Mouse (Mus musculus): ENCODE results near the gene Spz1.
A peak's percentile ranks its signal among the peaks of the same experiment; 100 is the strongest.

The Spz1 gene

DNA sequence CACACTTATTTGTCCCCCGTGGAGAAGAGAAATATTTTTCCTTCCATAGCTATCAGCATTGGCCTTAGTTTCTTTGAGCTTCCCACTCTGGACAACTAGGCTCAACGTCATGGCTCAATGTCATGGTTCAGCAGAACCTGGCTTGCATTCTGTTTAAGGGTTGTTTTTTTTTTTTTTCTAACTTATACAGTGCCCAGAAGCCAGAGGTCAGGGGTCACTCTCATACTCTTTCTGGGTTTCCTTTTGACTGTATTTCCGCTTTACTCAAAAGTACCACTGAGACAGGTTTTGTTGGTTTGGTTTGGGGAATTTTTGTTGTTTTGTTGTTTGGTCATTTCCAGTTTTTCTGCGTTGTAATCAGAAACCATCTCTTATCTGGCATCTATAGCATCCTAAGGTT is 2.2 kb upstream of the Spz1 start:
- no peak for DNase-seq

DNA sequence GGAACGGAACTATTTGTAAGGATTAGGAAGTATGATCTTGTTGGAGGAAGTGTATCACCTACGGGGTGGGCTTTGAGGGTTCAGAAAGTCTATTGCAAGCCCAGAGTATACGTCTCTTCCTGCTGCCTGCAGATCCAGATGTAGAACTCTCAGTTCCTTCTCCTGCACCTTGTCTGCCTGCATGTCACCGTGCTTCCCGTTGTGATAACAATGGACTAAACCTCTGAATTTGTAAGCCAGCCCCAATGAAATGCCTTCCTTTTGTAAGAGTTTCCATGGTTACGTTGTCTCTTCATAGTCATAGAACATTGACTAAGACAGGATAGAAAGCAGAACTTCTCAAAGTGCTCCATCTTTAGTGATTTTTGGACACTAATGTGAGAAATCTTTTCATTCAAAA is 716 bp upstream of the Spz1 start:
- DNase-seq: no peak

DNA sequence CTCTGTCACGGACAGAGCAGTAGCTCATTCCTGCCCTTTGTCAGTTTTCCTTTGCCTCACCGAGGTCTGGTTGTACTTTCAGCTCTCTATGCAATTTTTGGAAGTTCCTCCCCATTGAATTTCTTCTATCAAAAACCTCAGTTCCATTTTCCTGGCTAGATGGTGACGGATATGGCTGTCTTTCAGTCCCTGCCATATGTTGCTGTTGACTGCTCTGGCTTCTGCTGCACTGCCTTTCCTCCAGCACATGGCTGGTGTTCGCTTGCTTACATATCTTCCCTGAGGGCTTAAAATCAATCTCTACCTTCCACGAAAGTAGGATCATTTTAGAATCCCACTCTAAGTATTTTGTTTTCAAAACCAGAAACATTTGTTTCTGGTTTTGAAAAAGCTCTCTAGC is 16.5 kb downstream of the Spz1 start:
- no peak for DNase-seq

DNA sequence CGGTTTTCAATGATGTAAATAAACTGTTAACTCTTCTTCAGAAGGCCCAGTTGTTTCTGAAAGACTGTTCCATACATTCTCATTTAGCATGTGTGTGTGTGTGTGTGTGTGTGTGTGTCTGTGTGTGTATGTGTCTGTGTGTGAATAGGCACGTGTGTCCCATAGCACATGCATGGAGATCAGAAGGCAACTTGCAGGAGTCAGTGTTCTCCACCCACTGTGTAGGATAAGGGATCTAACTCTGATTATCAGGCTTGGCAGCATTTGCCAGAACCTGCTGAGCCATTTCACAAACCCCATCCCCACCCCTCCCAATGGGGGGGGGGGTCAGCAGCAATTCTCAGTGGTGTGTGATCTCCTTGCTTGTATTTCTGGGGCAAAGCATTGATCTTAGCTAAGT is 18.7 kb downstream of the Spz1 start:
- no peak for DNase-seq

DNA sequence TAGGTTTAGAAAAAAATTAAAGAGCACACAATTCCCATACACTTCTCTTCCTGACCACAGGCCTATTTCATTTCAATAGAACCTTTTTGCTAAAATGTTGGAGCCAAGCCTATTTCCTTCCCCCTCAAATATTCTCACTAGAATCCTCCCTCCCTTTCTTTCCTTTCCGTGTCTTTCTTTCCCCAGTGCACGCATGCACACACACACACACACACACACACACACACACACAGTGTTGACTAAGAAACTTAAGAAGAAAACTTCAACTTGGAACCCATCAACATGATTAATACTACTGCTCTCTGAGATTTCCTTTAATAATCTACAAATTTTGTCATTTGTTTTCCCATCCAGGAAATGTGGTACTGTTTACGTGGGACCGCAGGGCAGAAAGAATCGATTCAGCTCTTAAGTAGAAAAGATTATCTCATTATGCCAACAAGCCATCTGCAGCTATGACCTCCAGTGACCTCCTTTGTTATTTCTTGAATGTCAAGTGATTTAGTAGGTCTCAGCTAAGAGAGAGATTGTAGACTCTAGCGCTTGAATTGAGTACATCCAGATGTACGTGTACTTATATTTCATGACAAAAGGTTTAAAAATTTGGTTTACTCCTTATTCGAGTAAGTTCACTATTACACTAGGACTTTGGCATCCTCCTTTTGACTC is 19.4 kb downstream of the Spz1 start:
- DNase-seq: peak; percentile 26 to 28

DNA sequence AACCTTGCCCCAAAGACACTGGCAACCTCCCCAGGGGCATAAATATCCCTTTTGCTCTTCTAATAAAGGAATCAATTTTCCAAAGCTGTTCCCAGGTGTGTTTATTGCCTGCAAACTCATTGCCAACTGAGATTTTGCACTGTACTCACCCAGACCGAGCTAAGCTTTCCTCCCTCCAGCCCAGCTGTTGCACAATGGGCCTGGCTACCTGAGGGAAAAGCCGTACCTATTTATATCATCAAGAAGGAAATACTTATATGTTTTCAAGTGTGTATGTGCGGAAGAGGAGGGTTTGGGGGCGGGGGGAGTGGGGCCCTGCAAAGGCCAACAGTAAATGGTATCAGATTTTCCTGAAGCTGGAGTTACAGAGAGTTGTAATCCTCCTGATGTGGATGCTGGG is 28.9 kb downstream of the Spz1 start:
- no peak for DNase-seq

DNA sequence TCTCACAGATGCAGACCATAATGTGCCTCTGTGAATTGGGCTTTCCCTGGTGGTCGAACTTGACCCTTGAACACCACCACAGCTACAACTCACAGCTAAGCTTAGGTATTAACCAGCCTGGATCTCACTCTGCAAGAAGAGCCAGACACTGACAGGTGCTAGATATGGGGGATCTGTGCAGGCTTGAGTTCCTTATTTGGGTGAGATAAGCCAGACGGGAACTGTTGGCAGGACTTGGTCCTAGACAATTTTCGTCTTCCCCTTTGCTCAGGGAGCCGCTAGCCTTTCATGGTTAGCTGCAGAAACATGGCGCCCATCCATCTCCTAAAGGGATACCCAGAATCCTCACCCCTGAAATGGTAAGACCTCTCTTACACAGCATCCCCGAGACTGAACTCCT is 35.0 kb downstream of the Spz1 start:
- no peak for DNase-seq

DNA sequence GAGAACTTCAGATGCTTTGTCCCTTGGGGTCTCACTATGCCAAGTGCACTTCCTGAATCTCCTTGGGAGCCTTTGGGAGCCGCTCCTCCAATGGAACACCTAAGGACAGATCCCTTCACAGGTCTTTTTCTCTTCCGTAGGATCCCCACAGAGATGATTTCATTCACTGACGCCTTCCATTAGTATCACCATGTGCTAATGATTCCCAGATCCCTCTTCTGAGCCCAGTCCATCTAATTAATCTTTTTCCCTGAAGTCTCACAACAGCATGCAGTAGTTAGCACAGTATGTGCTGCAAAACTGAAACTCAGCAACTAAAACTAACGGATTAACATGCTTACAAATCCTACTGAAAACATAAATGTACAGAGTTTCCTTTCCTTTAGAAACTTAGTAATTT is 36.8 kb downstream of the Spz1 start:
- no peak for DNase-seq

DNA sequence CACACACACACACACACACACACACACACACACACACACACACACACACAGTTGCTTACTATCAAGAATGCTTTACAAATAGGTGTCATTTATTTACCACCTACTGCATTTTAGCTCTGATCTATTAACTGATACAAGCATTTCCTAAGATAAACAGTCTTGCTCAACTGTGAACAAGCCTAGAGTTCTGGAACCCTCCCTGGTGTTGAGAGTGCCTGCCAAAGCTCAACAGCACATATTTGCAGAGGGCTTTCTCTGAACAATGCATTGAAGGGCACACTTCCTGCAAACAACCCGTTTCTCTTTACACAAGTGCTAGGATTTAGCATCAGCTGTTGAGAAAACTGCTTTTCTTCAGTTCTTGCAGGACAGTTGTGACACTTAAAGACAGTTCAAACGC is 42.2 kb downstream of the Spz1 start:
- DNase-seq: no peak

DNA sequence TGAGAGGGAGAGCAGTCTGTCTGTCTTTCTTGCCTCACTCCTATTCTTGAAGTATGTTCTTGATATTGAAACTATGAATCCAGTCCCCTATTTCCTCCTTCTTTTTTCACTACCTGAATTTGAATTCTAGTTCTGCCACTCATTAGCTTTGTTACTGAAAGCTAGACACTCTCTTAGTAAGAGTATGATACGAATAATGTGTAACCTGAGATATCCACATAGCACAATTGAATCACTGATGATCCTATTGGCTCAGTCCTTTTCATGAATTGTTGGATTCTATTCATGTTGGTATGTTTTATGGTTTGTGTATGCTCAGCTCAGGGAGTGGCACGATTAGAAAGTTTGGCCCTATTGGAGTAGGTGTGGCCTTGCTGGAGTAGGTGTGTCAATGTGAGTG is 43.8 kb downstream of the Spz1 start:
- no peak for DNase-seq

DNA sequence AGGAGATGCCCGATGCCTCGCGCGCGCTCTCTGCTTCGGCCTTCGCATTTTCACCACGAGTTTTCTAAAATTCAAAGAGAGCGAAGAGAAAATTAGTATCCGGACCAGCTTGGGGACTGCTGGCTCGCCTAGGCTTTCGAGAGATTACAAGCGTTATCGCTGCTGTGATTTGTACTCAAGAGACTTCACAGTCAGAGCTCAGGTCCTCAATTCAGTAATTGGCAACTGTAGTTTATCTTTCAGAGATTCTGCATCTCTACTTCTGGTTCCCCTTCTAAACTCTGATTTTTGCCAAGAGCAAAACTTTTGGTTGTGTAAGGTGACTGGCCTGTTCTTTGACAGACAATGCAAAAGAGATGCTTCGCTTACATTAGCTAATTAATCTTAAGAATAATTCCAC is 44.7 kb downstream of the Spz1 start:
- DNase-seq: no peak

DNA sequence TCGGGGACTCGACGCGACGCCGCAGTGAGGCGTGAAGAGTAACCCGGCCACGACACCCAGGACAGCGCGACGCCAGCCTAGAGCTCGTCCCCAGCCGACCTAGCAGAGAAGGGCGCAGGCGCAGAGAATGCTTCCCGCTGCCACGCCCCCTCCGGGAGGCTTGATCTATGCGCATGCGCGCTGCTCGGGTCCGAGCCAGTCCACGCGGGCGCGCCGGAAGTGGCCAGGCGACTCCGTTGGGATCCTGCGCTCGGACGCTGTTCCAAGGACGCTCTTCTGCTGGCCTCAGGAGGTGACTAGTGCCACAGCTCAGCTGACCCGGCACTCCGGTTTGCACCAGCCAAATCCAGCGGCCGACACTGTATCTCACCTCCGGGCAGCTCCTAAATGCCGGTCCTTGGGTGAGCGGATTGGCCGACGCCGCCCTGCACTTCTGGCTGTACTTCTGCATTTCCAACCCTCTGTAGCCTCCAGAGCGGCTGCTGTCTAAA is 45.2 kb downstream of the Spz1 start, which contains the start of gene Zfyve16:
Zfyve16 (minus strand) TSS at position 148 of the 491 bp plus-strand sequence.
- peak; percentile 99 for DNase-seq

DNA sequence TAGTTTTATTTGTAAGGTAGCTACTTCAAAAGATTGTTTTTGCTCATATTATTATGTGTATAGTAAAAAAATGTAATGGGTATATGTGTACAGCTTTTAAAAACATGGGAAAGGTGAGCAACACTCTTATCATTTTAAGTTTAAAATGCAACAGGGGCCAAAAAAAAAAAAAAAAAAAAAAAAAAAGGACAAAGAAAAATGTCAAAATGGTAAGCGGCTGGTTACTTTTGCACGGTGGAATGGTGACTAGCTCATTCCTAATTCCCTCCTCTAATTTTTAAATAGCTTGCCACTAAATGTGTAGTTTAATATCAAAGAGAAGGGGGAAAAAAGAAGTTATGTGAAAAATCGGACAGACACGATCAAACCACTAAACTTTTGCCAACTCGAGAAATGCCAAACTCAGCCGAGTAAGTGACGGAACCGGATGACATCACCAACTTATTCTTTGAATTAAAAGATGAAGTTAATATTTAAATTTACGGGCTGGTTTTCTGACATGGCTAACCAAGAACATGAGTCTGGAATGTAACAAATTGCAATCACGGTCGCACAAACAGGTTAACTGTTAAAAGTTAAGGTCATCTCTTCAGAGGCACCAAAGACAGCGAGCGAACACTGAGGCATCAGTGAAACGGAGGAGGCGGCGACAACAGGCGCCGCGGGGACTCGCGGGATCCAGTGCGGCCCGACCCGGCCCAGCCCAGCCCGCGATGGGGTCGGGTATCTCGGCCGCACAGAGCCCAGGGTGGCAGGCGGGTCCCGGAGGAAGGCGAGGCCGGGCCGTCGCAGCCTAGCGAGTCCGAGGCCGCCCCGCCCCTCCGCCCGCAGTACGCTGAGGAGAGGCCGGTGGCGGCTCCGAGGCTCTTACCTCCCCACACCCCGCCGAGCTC is 45.9 kb downstream of the Spz1 start:
- no peak for DNase-seq

All from kidney, postnatal 4 days (tissue).